Mouse (Mus musculus): ENCODE measurements around the gene Lpar3.
A peak's percentile ranks its signal among the peaks of the same experiment; 100 is the strongest.

Lpar3 gene

DNA sequence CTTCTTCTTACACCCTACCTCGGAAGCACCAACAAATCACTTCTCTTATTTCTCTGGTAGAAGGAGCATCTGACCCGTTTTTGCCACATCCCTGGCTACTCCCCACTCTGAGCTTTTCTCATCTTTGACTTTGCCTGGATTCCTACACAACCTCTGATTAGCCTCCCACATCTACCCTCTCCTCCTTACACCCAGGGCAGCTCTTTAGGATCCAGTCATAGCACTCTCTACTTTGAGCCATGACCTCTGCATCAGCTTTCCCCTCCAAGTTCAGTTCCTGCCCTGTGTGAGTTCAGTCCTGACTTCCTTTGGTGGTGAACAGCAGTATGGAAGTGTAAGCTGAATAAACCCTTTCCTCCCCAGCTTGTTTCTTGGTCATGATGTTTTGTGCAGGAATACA, 87.1 kb downstream of the Lpar3 start:
- no peak for DNase-seq (ENCODE audit: low read depth, low spot score)

DNA sequence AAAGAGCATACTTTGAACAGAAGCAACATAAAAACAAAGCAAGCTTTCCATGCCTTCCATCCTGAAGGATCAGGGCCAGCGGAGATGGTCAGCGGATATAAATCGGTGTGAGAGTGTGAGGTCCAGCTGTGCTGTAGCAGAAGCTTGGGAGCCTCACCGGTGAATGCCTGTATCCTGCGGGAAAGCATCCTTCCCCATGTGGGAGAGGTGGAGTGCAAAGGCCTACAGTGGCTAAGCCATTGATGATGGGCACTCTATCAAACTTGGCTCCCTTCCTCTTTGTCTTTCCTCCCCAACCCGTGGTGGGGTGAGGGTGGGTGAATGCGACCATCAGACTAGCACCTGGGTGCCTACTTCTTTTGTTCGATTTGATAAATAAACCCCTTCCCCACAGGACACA, 88.8 kb downstream of the Lpar3 start:
- DNase-seq (ENCODE audit: low read depth, low spot score), result no peak

DNA sequence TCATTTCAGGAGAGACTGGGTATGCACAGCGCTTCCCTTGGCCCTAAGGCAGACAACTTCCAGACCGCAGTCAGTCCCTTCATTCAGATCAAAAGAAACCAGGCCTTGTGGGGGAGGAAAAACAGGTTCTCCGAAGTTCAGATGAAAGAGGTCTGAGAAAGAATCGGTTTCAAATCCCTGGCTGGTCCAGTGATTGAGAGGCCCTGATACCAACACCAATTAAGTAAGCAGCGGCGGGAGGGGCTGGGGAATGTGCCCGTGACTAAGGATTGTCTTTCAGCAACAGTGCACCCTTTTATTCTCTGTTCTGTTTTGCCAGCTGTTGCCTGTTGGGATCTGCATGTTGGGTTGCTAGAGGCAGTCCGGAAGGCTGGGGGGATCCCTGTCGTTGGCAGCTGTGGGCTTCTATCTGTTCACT, 90.4 kb downstream of the Lpar3 start:
- no peak for DNase-seq (ENCODE audit: low read depth, low spot score)

DNA sequence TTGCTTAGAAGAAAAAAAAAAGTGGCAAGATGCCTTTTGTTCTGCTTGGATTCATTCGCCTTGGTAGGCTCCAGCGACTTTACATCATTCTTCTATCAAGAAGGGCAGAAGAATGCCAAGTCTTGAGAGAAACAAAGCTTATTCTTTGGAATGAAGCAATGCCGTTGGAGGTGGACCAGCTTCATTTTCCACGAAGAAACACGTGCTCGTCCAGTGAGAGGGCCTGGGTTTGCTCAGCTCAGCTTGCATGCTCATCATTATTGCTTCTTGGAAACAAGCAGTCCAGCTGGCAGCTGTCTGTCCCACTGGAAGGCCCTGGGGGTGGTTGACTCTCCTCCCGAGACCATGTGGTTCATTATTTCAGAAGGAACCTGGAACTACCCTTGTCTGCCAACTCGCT, 94.7 kb downstream of the Lpar3 start:
- no peak for DNase-seq (ENCODE audit: low read depth, low spot score)

DNA sequence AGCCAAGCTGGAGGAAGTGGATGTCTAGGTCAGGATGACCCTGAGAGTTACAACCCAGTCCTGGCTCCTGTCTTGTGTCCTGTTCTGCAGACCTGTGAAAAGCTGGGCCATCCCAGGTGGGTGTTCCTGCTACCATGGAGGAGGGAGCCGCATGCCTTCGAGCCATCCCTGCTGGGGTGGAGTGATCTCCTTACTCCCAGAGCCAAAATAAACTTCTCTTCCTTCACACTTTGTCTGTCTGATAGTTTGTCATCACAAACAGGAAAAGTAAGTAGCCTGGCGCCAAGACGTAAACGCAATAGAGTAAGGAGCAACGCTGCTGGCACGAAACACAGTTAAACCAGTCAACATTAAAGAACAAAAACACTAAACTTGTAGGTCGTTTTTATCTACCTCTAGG, 95.5 kb downstream of the Lpar3 start:
- no peak for DNase-seq (ENCODE audit: low read depth, low spot score)

DNA sequence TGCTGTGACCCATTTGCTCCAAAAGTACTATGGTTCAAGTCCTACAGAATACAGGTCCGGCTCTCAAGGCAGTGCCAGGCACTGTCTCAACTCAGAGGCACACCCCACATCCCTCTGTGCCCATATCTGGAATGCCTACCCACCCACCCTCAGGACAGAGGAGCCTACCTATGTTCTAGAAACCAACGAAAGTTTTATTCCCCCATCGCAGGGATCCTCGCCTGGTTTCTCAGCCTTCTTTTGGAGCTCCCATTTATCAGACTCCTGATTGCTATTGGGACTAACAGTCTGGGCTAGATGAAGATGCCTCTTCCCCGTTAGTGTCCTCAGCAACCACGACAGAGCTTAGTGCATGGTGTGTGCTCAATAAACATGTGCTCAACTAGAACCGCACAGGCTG, 96.6 kb downstream of the Lpar3 start:
- no peak for DNase-seq (ENCODE audit: low read depth, low spot score)

DNA sequence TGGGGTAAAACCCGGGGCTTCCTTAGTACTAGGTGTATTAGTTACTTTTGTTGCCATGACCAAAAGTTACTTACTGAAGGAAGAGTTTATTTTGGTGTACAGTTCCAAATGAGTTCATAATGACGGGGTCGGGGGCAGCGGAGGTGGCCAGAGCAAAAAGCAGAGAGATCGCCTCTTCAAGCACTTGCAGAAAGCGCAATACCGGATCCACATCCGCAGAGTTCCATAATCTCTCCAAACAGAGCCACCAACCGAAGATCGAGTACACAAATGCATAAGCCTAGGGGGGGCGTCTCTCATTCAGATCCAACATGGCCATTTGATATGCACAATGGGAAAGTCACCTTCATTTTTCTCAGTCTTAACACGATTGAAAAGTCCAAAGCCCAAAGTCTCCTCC, 97.1 kb downstream of the Lpar3 start:
- no peak for DNase-seq (ENCODE audit: low read depth, low spot score)

DNA sequence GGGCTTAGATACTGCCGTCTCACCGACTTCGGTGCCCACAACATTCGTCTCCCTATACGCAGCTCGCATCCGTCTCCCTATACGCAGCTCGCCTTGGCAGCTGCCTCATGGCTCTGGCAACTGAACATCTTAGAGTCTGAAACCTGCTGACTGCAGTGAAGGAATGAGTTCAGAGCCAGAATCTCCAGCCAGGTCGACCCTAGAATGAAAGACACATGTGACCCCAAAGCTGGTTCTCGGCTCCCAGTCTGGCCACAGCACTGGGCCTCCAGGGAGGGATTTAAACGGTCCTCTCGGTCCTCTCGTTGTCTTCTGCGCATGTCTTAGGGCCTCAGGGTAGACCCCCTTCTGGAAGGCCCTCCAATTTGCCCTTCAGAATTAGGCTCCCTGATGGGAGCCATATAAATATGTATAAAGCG, 97.8 kb downstream of the Lpar3 start:
- no peak for DNase-seq (ENCODE audit: low read depth, low spot score)

DNA sequence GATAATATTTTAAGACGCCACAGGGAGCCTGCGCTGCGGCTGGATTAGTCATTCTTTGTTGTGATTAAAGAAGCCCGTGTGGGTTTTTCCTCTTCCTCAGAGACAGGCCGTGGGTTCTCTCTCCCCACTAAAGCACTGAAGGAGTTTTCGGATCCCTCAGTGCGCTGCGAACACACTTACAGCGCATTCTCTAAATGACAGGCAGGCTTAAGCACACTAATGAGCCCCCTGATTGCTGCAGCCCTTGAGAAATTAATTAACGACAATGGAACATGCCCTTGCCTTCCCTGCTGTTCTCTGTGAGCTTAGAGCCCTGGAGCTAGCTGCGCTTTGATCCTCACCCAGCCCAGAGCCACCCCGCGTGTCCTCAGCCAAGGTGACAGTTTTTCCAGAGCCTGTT, 98.2 kb downstream of the Lpar3 start:
- DNase-seq (ENCODE audit: low read depth, low spot score), result no peak

DNA sequence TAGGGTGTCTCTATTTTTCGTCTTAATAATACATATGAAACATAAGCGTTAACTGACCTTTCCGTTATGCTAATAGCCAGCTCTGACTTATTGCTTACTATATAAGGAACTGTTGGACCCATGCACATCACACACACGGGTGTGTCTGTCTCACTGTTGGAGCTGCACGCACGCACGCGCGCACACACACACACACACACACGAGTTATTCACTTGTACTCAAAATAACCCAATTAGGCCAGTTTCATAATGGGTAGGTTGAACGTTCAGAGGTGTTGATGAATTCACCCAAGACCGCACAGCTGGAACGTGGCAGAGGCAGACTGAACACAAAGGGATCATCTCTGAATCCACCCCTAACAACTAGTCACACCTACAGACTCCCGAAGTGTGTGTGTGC, 98.7 kb downstream of the Lpar3 start:
- no peak for DNase-seq (ENCODE audit: low read depth, low spot score)

DNA sequence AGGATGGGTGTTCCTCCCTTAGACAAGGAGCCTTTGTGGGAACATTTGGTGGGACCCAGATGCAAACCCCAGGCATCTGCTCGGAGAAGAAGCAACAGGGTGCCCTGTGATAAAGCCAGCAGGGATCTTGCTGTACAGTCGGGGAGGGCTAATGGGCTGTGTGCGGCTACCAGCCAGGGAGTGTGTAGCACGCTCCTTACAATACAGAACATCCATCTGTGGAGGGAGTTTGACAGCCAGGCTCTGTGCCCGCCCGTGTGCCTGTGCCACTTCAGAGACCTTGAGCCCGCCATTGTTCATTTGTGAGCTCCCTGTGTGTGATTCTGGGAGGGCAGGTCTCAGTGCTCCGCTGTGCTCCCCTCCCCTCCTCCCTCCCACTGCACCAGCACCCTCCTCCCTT, 104.2 kb downstream of the Lpar3 start:
- DNase-seq (ENCODE audit: low read depth, low spot score), result no peak

DNA sequence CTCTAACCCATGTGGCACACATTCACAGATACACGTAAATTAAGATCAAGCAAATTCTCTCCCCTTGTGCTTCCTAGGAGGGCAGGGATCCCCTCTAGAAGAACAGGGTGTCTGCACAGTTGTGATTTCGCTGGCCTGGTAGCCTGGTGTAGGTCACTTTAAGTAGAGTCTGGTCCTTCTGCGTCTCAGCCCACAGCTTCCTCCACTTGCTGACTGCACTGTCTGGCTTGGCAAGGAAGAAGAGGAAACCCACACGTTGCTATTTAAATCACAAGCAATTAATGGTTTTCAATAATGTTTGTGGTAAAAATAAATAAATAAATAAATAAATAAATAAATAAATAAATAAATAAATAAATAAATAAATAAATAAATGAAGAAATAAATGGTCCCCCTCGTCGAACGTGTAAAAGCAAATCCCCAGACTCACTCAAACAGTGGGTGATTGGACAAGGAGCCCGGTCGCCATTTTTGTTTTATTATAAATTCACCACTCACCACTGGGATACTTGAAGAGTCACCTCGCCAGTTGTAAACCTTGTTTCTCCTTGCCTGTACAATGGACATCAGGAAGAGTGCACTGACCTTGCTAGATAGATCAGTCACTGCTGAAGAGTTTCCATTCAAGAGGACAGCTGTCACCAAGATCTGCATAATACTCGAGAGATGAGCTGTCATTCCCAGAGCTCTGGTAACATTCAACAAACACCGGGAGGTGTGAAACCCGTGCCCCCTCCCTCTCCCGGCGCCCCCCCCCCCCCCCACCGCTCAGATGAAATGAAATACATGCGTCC, 106.2 kb downstream of the Lpar3 start:
- no peak for DNase-seq (ENCODE audit: low read depth, low spot score)

DNA sequence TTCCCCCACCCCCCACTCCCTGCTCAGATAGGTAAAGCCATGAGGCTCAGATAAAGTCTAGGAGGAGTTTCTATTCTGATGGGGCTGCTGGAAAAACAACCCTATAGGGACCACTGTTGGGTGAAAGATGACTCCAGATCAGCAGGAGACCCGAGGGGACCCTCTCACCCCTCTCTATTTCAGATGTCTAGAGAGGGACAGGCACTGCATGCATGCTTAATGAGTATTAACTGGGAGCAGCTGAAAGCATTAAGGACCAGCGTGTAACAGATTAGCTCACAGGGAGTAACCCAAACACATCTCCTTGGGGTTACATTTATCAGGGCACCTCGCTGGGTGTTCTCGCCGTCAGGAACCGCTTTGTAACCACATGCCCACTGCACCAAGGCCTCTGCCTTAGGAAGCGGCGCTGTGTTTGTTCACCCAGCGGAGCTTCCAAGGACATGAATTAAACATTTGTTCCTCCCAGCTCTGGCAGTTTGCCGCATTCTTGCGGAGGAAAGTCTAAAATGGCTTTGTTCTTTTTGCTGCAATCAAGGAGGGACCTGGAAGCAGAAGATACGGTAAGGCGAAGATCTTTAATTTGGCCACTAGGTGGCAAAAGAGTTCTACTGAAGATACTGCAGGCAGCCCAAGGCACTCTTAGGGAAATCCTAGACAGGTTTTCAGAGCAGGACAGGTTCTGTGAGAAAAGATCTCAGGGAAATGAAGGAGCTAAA, 106.9 kb downstream of the Lpar3 start:
- peak; percentile 82 for DNase-seq (ENCODE audit: low read depth, low spot score)

DNA sequence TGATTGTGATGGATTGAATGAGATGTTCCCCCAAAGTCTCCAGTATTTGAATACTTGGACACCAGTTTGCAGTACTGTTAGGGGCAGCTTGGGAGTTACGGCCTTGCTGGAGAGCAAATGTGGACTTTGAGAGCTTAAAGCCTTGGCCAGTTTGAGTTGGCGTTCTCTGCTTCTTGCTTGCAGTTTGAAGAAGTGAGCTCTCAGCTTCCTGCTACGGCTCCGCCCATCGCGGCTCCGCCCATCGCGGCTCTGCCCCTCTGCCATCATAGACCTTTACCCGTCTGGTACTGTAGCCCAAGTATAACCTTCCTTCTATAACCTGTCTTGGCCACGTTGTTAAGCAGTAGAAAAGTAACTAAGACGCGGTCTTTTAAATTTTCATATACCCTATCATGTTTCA, 108.0 kb downstream of the Lpar3 start:
- DNase-seq (ENCODE audit: low read depth, low spot score), result peak; percentile 68

DNA sequence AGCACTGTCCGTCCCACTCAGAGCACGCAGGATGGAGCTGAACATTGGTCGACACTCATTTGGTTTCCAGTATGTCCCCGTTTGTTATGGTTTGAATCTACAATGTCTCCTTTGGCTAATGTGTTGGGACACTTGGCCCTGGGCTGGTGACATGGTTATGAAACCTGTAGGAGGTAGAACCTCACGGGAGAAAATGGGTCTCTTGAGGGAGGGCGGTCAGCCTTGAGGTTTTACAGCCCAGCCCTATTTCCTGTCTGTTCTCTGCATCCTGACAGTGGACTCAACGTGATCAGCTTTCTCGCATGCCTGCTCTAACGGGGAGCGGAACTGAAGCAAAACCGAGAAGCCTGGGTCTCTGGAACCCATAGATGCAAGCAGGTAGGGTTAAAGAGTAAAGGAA, 111.1 kb downstream of the Lpar3 start:
- DNase-seq (ENCODE audit: low read depth, low spot score), result no peak

DNA sequence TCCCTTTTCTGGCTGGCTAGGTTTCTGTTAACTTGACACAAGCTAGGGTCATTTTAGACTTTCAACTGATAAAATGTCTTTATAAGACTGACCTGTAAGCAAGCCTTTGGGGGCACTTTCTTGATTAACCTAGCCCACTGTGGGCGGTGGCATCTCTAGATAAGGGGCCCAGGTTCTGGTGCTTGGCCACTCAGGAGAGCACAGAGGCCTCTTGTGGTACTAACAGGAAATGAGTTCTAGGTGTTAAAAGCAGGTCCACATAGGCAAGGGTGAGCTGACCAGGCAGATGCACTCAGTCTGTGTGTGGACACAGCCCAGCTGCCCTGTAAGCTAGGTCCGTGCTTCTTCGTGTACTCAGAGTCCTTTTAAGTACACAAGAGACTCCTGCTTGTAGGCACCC, 112.5 kb downstream of the Lpar3 start:
- DNase-seq (ENCODE audit: low read depth, low spot score), result no peak

DNA sequence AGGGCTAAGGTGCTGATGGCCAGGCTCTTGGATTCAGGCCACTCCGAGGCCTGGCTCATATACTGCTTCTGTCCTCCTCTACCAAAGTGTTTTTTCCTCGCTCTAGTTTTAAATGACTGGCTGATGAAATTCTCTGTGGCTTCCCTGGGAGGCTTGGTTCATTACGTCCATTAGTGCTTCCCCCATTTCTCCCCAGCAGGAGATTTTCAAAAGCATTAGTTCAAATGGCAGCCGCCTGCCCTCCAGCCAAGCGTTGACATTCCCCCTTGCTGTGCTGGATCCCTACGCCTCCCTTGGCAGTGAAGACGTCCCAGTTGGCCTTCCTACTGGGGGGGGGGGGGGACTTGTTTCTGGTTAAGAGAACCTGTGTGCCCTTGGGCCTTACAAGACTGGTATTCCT, 113.3 kb downstream of the Lpar3 start:
- DNase-seq (ENCODE audit: low read depth, low spot score), result no peak
